Mouse (Mus musculus): ENCODE measurements around the gene Bicra. TPM values are rescaled to one million over a fixed set of nuclear protein-coding genes. Genes with fewer than 3 reads are reported as not detected.

Bicra gene
- polyA plus RNA-seq, 1 experiment = 8.1 TPM

GRCm38 (mm10) chr7:16048675-16049575, 1.2 kb upstream of the Bicra start:
- 3% methylated on average over 36 of the region's 36 CpGs for WGBS
- no peak for DNase-seq (ENCODE audit: low read depth, low spot score)

- WGBS = under 1% methylated on average over 20 of the region's 20 CpGs
- DNase-seq (ENCODE audit: low read depth, low spot score) = no peak
Observed at GRCm38 (mm10) chr7:16048164-16048564, 443 bp upstream of the Bicra start.

GRCm38 (mm10) chr7:16046481-16047337, 1.0 kb downstream of the Bicra start:
- no peak for DNase-seq (ENCODE audit: low read depth, low spot score)
- WGBS = under 1% methylated on average over 46 of the region's 46 CpGs

GRCm38 (mm10) chr7:16046101-16046480, 1.6 kb downstream of the Bicra start:
- no peak for DNase-seq (ENCODE audit: low read depth, low spot score)
- 0% methylated on average over 7 of the region's 7 CpGs for WGBS

GRCm38 (mm10) chr7:16045538-16045937, 2.2 kb downstream of the Bicra start:
- WGBS = 42% methylated on average over 2 of the region's 2 CpGs
- no peak for DNase-seq (ENCODE audit: low read depth, low spot score)

- DNase-seq (ENCODE audit: low read depth, low spot score) = no peak
- 75% methylated on average over 5 of the region's 5 CpGs for WGBS
Observed at GRCm38 (mm10) chr7:16044531-16044930, 3.2 kb downstream of the Bicra start.

GRCm38 (mm10) chr7:16043861-16044435, 3.8 kb downstream of the Bicra start:
- 38% methylated on average over 3 of the region's 3 CpGs for WGBS

GRCm38 (mm10) chr7:16042850-16043775, 4.6 kb downstream of the Bicra start:
- DNase-seq (ENCODE audit: low read depth, low spot score) = no peak
- 50% methylated on average over 10 of the region's 10 CpGs for WGBS

More at GRCm38 (mm10) chr7:16043861-16044435, 3.8 kb downstream of the Bicra start:
- no peak for DNase-seq (ENCODE audit: low read depth, low spot score)

- no peak for DNase-seq (ENCODE audit: low read depth, low spot score)
- WGBS = 66% methylated on average over 2 of the region's 2 CpGs
Observed at GRCm38 (mm10) chr7:16041208-16041607, 6.5 kb downstream of the Bicra start.

GRCm38 (mm10) chr7:16039363-16039762, 8.4 kb downstream of the Bicra start:
- WGBS = 88% methylated on average over 5 of the region's 5 CpGs
- no peak for DNase-seq (ENCODE audit: low read depth, low spot score)

GRCm38 (mm10) chr7:16036972-16037371, 10.7 kb downstream of the Bicra start:
- WGBS = 46% methylated on average over 6 of the region's 6 CpGs

GRCm38 (mm10) chr7:16033580-16034461, 13.9 kb downstream of the Bicra start:
- 42% methylated on average over 8 of the region's 8 CpGs for WGBS
- DNase-seq (ENCODE audit: low read depth, low spot score) = no peak

More at GRCm38 (mm10) chr7:16036972-16037371, 10.7 kb downstream of the Bicra start:
- no peak for DNase-seq (ENCODE audit: low read depth, low spot score)

GRCm38 (mm10) chr7:16033059-16033458, 14.7 kb downstream of the Bicra start:
- WGBS = 33% methylated on average over 1 of the region's 1 CpGs
- no peak for DNase-seq (ENCODE audit: low read depth, low spot score)

- WGBS = 82% methylated on average over 4 of the region's 4 CpGs
- no peak for DNase-seq (ENCODE audit: low read depth, low spot score)
Observed at GRCm38 (mm10) chr7:16031072-16031471, 16.6 kb downstream of the Bicra start.

GRCm38 (mm10) chr7:16028102-16028927, 19.4 kb downstream of the Bicra start:
- no peak for DNase-seq (ENCODE audit: low read depth, low spot score)
- 62% methylated on average over 6 of the region's 6 CpGs for WGBS

GRCm38 (mm10) chr7:16024603-16025222, 23.0 kb downstream of the Bicra start:
- DNase-seq (ENCODE audit: low read depth, low spot score) = no peak
- WGBS = 48% methylated on average over 8 of the region's 8 CpGs

All from large intestine, adult 2 months (tissue).